Mouse (Mus musculus): ENCODE measurements around the gene Pigc.

- TF ChIP-seq CTCF (conservative IDR thresholded peaks at IDR 0.05; ENCODE audit: low read length) (no peak), POU5F1 (IDR thresholded peaks at IDR 0.05; ENCODE audit: borderline replicate concordance, low read length) (no peak), NANOG (IDR thresholded peaks at IDR 0.05; ENCODE audit: borderline replicate concordance, low read length) (no peak)
Observed at GRCm38 (mm10) chr1:161983451-161983850, 14.5 kb downstream of the Pigc start.

Measured in E14TG2a.4 (cell line).